Mouse (Mus musculus): Measurements from ENCODE around the gene Larp1.

Gene Larp1

DNA sequence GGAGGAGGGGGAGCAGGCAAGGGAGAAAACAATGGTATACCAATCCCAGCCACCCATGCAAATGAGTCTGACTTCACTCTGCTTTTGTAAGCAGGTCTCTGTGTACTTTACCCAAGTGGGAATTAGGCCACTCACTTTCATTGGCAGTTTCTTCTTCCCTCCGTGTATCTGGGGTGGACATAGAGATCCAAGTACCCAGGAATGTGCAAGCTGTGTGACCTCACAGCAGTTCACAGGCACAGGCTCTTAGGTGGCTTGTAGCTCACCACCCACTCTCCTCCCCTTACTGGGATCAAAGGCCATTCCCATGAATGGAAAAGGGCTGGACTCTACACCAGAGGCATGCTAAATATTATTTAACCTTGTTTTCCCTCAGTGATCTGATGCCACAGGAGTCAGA lies 10.0 kb upstream of the Larp1 start:
- DNase-seq (ENCODE audit: low read depth, low spot score), result no peak

DNA sequence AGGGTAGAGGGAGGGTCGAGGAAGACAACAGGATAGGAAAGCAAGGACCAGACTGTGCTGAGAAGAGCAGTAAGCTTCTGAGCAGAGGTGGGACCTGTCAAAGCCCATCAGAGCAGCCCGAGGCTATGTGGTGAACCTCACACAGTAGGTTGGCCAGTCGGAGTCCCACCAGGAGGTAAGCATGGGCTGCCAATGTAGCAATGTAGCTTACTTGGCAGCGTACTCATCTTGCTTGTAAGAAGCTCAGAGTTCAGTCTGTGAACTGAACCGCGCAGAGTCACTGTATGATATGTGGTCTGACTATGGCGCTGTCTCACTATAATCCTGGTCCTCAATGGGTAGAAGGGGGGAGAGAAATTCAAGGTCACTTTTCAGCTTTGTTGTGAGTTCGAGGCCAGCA lies 5.7 kb upstream of the Larp1 start:
- DNase-seq (ENCODE audit: low read depth, low spot score), result no peak

DNA sequence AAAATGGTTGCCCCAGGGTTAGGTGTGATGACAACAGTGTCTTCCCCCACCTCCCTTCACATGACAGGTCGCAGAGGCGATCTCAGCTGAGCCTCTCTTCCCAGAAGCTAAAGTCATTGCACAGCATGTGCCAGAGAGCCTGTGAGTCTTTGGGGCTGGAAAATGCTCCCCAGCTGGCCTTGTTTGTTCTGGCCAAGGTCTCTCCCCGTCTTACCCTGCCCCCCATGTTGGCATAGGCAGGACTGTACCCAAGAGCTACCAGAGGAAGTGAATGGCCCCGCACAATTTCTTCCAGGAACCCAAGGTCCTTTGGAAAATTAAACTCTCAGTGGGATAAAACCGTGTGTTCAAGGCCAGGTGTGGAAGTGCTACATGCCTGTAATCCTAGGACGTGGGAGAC lies 5.1 kb upstream of the Larp1 start:
- no peak for DNase-seq (ENCODE audit: low read depth, low spot score)

DNA sequence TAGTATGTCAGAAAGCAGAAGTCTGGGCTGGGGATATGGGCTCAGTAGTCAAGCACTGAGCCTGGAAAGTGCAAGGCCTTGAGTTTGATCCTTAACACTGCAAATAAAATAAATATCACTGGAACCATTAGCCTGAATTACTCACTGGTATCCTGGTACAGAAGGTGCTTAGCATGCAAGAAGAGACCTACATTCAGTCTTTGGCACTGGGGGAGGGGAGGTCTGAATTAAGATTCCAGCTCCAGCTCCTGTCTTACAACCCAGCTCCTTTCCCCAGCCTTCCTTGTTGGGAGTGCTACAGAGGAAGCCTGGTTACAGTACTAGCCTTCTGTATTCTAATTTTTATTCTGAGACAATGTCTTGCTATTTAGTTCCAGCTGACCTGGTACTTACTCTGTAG lies 3.8 kb upstream of the Larp1 start:
- DNase-seq (ENCODE audit: low read depth, low spot score), result no peak

DNA sequence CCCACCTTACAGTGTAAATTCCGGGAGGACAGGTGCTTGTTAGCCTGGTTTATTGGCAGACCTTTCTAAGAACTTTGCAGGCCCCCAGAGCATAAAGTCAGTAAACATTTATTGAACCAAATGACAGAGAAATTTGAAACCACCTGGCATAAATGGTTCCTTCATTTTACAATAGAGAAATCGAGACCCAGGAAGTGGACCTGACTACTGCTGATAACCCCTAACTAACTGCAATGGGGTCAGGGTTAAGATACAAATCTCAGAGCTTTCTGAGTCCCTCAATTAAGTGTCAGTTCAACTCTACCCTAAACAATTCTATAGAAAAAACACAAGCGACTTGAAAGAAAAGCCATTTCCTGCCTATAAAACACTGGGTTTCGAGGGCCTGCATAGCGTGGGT lies 851 bp upstream of the Larp1 start:
- no peak for DNase-seq (ENCODE audit: low read depth, low spot score)

DNA sequence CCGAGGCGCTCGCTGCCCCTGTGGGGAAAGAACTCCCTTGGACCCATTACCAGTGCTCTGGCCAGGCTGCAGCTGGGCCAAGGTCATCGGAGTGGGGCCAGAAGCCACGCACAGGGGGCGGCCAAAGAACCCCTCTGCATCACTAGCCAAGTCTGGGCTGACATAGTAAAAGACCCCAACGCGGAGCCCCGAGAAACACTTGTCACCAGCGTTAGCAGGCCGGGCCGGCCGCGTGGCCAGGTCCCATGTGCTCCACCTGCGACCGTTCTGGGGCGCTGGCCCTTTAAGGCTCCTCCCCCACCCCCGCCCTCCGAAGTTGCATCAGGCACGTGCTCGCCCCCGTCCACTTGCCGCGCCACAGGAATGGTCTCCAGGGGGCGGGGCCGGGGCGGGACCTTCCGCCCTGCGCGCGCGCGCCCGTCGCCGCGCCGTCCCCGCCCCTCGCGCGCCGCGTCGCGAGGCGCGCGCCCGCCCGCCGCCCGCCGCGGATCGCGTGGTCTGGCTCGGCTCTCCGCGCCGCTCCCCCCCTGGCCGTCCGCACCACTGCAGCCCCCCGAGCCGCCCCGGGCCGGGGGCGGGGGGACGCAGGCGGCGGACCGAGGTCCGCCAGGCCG lies 320 bp upstream of the Larp1 start:
- DNase-seq (ENCODE audit: low read depth, low spot score), result peak; percentile 79

DNA sequence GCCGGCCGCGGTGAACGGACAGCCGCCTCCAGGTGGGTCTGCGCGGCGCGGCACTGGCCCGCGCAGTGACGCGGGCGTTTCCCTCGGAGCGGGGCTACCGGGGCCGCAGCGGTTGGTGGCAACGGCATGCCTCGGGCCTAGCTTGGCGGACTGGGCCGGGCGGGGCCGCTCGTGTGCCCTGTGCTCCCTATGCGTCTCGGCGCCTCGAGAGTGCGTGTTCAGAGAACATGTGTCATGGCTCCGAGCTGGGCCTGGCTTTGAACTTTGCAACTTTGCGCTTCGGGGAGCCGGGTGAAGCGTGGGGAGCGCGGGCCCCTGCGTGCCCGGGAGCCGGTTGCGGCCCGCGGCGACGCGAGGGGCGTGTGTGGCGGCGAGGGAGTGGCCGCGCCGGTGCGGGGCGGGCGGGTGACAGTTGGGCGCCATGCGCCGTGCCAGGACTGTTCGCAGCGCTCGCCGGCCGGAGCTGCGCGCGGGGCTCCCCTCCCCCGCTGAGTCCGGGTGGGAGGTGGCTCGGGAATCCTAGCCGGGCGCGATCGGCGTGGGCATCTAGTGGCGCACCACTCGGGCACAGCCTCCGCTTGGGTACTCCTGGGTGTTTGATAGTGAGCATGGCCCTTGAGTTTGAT lies 765 bp downstream of the Larp1 start:
- DNase-seq (ENCODE audit: low read depth, low spot score), result no peak

DNA sequence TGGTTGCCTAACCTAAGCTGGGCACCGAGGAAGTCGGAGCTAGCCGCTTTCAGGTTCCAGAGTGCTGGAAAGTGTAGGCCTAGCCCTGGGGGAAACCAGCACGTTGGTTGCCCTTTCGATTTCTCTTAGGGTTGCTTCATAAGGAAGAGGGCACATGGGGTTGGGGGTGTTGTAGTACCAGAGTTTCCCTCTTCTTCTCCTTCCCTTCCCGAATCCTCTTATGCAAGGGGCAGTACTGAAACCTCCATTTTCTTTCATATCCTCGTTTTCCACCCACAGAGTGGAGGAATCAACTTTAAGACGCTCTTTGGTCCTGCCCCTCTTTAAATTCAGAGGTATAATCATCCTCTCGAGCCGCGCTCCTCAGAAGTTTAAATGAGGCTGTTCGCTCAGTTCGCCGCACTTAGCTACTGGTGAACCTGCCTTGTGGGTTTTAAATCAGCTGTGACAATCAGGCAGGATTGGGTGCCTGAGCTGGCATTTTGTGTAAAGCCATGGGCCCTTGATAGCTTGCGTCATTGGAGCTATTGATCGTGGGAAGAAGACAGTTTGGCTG lies 1.4 kb downstream of the Larp1 start:
- DNase-seq (ENCODE audit: low read depth, low spot score), result no peak

DNA sequence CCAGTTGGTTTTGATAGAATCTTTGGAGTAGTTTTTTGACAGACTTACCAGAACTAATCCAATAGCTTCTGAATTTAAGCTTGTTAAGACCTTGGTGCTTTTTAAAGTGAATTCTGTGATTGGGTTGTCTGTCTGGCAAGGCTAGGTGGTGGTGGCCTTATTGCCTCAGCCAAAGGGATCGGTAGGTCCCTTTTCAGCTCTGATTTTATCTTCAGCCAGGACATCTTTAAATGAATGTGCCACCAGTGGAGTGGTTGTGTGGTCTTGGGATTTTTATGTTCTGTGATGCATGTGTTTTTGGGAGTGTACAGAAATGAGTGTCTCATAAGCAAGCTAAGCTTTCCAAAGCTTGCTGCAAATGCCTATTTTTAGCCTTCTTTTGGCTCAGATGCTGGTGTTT lies 2.1 kb downstream of the Larp1 start:
- DNase-seq (ENCODE audit: low read depth, low spot score), result no peak

DNA sequence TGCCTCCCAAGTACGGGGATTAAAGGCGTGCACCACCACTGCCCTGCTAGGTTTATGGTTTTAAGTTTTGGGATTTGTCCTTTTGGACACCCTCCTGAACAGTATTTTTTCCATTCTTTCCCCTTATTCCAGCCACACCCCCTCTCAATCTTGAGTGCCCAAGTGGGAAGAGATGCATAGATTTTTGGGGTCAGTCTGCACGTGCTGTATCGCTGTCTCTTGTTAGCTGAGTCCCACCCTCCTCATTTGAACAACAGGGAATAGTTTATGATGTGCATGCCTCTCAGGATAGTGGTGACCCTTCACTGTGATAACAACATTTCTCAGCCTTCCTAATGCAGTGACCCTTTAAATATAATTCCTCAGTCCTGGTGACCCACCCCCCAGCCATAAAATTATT lies 2.9 kb downstream of the Larp1 start:
- no peak for DNase-seq (ENCODE audit: low read depth, low spot score)

DNA sequence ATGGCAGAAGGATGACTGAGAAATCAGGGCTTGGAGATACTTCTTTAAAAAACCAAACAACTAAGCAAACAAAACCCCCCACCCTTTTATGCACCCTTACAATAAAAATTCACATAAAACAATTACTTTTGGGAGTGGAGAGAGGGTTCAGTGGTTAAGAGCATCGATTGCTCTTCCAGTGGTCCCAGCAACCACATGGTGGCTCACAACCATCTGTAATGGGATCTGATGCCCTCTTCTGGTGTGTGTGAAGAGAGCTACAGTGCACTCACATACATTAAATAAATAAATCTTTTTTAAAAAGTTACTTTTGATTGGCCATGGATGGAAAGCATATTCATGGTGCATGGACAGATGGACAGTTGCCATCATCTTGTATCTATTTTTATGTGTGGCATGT lies 3.8 kb downstream of the Larp1 start:
- no peak for DNase-seq (ENCODE audit: low read depth, low spot score)

DNA sequence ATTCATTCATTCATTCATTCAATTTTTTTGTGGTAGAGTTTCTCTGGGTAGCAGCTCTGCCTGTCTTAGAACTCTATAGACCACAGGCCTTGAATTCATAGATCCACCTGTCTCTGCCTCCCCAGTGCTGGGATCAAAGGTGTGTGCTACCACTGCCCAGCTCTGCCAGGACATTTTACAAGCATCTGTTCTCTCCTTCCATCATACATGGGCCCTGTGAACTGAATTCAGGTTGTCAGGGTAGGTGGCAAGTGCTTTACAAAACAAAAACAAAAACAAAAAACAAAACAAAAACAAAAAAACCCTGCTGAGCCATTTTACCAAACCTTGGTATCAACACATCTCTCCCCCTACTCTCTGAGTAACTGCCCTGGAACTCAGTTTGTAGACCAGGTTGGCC lies 4.2 kb downstream of the Larp1 start:
- no peak for DNase-seq (ENCODE audit: low read depth, low spot score)

DNA sequence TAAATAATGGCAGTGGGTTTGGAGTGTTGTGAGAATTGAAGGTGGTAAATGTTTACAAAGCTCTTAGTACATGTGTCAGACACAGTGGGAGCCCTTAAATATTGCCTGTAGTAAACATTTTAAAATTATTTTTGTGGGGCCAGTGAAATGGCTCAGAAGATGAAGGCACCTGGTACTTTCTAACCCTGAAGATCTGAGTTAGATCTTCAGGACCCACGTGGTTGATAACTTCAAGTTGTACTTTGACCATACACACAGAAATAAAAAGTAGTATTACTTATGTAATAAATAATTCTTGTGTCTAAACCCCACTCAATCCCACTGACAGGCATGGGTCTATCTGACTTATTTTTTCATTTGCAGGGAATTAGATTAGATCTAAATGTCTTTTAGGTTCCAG lies 5.7 kb downstream of the Larp1 start:
- no peak for DNase-seq (ENCODE audit: low read depth, low spot score)

DNA sequence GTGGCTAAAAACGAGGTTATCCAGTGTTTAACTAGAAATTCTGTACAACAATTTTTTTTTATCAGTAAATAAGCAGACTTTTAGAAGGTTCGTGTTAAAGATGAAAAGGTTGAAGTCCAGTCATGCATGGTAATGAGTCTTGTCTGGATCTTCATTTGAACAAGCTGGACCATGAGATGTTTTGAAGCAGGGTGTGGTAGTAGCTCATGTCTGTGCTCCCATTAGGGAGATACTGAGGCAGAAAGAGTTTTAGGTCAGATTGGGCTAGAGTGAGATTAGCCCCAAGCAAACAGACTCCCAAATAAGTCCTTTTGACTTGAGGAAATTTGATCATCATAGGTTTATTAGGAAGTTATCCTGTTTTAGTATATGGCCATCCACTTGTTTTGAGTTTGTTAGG lies 6.5 kb downstream of the Larp1 start:
- no peak for DNase-seq (ENCODE audit: low read depth, low spot score)

DNA sequence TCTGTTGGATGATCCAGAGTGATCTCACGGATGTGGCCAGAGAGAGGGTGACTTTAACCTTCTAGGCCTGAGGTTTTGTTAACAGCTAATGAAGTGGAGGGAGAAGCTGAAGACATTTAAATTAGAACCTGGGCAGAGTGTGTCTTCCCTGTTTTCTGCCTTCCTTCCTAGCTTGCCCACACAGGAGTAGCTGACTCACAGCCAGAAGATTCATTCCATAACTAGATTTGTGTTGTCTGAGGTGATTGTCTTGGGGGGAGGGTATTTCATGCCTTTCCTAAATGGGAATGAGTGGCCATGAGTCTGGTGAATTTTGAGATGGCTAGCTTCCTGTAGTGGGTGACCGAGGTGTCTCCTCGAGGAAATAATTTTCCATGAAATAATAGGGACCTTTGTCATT lies 7.5 kb downstream of the Larp1 start:
- DNase-seq (ENCODE audit: low read depth, low spot score), result no peak

DNA sequence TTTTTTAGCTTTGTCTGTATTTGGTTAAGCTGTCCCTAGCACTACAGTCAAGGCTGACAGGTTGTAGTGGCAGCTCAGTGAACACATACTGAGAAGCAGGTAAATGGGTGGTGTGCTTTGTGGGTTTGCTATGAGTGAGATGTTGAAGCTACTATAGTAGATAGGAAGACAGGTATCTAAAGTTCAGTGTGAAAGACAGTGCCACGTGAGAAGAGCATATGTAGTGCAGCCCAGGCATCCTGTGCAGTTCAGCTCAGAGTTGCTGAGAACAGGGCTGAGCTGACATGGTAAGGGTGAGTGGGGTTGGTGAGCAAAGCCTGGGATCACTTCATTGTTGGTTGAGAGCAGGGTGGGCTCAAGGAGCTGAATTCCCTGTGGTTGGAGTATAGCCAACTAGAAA lies 8.6 kb downstream of the Larp1 start:
- DNase-seq (ENCODE audit: low read depth, low spot score), result no peak

DNA sequence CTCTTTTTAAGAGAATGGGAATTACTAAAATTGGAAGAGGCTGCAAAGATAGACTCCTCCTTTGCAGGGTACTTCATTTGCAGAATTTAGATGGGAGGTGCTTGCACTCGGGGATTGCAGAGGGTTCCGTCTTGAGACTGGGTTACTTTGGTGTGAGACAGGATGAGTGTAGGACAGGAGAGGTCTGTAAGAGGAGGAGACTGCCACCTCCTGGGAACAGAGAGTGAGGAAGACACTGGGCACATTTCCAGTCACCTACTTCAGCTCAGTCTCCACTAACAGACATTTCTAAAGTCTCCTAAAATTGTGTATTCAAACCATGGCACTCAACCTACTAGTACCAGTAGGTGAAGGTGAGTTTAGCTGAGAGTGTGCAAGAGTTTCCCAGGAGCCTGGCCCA lies 9.4 kb downstream of the Larp1 start:
- no peak for DNase-seq (ENCODE audit: low read depth, low spot score)

DNA sequence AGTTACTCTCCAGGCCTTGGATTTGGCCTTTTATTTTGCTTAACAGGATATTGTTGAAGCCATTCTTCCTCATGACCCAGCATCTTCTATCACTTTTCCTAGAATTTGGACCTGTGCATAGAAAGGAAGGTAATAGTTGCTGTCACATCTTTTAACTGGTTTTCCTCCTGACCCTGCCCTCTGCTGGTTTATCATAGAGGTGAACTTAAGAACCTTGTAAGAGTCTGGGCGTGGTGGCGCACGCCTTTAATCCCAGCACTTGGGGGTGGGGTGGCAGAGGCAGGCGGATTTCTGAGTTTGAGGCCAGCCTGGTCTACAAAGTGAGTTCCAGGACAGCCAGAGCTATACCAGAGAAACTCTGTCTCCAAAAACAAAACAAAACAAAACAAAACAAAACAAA lies 9.8 kb downstream of the Larp1 start:
- no peak for DNase-seq (ENCODE audit: low read depth, low spot score)

DNA sequence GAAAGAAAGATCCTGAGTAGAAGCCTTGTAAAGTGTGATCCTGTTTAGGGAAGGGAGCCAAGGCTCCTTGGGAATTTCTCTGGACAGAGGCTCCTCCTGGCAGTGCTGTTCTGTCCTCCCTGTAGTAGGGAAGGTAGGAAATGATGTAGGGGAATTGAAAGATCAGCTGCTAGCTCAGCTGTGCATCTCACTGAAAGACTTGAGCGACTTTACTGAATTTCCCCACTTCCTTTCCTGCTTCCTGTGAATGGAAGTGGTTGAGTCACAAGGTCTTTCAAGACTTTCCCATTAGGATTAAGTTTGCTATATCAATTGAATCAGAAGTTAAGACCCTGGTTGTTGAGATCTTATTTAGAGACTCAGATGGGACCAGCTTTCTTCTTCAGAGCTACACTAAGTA lies 12.2 kb downstream of the Larp1 start:
- DNase-seq (ENCODE audit: low read depth, low spot score), result no peak

DNA sequence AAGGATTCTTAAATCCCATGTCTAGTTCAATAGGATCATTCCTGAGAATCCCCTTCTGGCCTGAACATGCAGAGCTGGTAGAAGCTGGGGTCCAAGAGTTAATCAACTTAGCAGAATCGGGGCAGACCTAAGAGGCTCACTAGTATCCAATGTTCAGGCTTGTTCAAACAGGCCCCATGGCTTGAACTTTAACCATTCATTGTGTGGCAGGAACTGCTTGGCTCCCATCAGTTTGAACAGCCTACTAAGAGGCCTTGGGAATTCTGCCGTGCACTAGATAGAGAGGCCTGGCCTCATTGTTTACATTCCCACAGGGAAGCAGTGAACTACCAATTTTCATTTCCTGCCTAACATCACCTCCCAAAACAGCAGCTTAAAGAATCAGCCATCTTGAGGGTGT lies 12.8 kb downstream of the Larp1 start:
- no peak for DNase-seq (ENCODE audit: low read depth, low spot score)

DNA sequence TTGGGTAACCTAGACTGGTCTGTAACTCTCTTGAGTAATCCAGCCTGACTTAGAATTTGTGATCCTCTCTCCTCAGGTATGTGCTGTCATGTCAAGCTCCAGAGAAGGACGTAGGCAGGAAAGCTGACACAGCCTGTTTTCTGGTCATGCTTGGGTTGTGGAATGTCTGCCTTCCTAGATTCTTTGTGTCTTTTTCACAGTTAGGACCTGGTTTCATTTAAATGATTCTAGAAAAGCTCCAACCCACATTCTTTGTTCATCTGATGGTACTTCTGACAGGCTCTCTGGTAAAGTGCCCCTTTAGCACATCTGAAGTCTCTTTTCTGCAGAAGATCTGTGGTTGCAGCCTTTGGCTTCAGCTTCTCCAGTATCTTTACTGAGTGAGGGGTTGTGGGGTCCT lies 15.4 kb downstream of the Larp1 start:
- no peak for DNase-seq (ENCODE audit: low read depth, low spot score)

DNA sequence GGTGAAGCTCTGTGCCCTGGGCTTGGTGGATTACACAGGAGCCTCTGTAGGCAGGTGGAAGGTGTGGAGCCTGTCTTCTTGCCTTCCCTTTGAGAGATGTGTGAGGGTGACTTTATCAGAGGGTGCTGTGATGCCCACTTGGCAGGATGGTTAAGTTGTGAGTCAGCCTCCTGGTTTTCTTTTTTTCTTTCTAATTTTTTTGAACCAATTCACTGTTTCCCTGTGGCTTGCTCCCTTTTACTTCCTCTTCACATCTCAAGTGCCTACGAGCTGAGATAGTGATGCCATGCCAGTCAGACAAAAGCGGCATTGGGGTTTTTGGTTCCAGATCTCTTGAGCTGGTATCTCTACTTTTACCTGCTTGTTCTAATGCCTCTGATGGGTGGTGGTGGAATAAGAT lies 15.8 kb downstream of the Larp1 start:
- no peak for DNase-seq (ENCODE audit: low read depth, low spot score)

DNA sequence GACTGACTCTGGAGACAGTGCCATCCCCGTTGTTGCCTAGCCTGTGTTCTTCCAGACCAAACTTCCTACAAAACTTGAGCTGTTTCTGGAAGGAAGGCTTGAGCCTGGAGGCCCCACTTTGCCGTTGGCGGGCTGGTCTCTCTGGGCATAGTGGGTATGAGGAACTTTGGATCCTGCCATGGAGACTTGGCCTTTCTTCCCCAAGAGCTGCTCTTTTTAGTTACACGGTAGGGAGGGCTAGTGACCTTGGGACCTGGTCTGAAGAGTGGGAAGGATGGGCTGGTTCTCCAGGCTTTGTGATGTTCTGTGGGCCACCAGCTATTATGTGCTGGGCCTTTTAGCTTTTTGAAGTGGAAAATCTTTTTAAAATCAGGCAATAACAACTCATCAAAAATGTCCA lies 17.0 kb downstream of the Larp1 start:
- DNase-seq (ENCODE audit: low read depth, low spot score), result no peak

DNA sequence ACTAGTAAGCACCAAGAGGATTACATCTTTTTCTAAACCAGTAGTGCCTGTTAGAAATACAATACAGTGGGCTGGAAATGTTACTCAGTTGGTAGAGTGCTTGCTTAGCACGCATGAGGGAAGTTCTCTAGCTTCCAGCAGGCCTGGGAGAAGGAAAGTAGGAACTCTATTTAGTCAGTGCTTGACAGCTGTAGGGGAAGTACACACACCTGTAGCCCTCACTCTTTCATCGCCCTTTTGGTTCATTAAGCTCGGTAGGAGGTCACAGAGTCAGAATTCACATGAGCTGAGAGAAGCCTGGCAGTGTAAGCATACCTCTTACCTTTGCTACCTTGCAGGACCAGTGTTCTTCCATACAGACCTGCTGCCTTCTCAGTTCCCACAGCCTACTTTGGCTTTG lies 17.5 kb downstream of the Larp1 start:
- DNase-seq (ENCODE audit: low read depth, low spot score), result no peak
